Mouse (Mus musculus) lung, adult 2 months (tissue): ENCODE measurements around the gene Xxylt1. TPM values are rescaled to one million over a fixed set of nuclear protein-coding genes. Genes with fewer than 3 reads are reported as not detected.
A peak's percentile ranks its signal among the peaks of the same experiment; 100 is the strongest.

Experiments
- DNase-seq: peaks from one replicate; pipeline ENCODE4 v3.0.0; 2022
- H3K4me1 ChIP-seq: fragments of 200-500 bp; 2 replicates; pipeline ENCODE4 v1.6.1; 2011; ENCODE audit warnings: low read length; ENCODE audit not compliant: control insufficient read depth, insufficient read depth
- H3K4me3 ChIP-seq: fragments of 200-500 bp; replicated peaks from 2 replicates; pipeline ENCODE3; 2011; ENCODE audit warnings: low read depth, mild to moderate bottlenecking, control low read depth, low read length; ENCODE audit errors: extremely low read depth
- CTCF ChIP-seq: fragments of 200-500 bp; IDR thresholded peaks from 2 replicates; pipeline ENCODE4 v1.5.1; 2011; ENCODE audit warnings: mild to moderate bottlenecking, low read length, control low read depth; ENCODE audit not compliant: insufficient read depth
- POLR2A ChIP-seq: fragments of 200-500 bp; IDR thresholded peaks from 2 replicates; pipeline ENCODE4 v1.6.1; 2011; ENCODE audit warnings: low read depth, mild to moderate bottlenecking, control low read depth, low read length, borderline replicate concordance; ENCODE audit errors: extremely low read depth
- WGBS: fragments of 180-500 bp; shearing (Covaris S2); methylation state at CpG from one replicate; pipeline ENCODE4 v1.1.7; 2018; 5-methylcytosine and 5-hydroxymethylcytosine counted together
- polyA plus RNA-seq: library from polyadenylated mRNA; depleted of rRNA; stranded (reverse); fragments of >200 nt; gene quantifications from 2 replicates; pipeline ENCODE4 v1.2.3, GENCODE M21; 2012

The Xxylt1 gene
- polyA plus RNA-seq, 1 experiment, result 21.9 TPM

DNA sequence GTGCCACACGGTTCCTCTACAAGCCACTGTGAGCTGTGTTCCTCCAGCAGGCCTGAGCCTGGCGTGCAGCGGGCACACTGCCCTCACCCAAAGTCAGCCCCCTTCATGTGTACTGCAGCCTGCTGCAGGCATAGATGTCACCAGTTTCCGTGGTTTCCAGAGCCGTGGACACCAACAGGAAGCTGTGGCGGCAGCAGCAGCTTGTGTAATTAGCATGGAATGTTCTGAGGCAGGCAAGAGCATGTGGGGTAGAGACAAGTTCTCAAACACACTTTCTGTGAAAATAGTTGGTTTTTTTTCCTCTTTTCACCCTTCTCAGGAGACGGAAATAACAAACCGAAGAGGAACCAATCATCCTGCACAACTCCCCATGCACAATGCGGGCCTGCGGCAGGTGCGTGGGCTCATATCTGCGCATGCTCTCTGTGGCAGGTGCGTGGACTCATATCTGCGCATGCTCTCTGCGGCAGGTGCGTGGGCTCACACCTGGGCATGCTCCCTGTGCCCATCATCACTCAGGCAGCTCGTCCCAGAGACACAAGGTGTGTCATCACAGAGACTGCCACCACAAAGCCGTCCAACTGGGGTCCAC is 109.2 kb downstream of the Xxylt1 start:
- DNase-seq, result no peak
- TF ChIP-seq POLR2A (no peak), CTCF (no peak)
- 59% methylated on average over 18 of the region's 18 CpGs for WGBS
- no peak overlapping the region for H3K4me3 ChIP-seq
- H3K4me1 ChIP-seq, result peaks cover 25% of the 10 kb centered on the region

DNA sequence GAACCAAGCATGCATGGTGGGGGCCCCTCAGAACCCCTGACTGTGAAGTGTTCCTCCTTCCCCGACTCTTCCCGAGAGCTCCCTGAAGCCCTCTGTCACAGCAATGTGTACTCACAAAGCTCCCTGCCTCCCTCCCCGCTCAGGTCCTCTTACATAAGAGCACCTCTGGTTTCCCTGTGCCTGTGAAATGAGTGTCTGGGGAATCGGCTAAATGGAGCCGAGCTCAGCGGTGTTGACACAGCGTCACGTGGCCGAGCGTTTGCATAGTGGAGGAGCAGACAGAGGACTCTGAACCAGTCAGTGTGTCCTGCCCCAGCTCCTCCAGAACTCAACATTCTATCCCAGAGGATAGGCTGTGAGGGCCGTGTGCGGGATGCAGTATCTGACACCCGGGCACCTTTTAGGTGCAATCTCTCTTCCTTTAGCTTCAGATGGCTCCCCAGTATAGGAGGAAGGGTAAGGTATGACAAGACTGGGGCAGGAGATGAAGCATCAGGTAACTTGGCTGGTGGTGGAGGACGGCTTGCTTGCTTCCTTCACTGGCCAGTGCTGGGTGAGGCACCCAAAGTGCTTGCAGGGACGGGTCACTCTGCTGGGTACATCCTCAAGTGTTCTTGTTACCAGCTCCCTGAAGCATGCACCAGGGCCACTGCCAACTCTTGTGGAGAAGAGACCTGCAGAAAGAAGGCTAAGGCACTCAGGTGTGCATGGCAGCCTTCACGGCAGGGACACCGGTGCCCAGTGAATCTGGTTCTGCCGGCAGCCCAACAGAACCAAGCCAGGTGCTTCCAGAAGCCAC is 111.8 kb downstream of the Xxylt1 start:
- H3K4me1 ChIP-seq, result peaks cover 25% of the 10 kb centered on the region
- 75% methylated on average over 18 of the region's 18 CpGs for WGBS
- peak; percentile 59 for DNase-seq
- H3K4me3 ChIP-seq, result no peak overlapping the region
- TF ChIP-seq CTCF (no peak), POLR2A (peak; percentile 33; the same call in 1 of the 2 replicates)

GRCm38 (mm10) chr16:30968402-30969151 is 112.7 kb downstream of the Xxylt1 start:
- Histone ChIP-seq H3K4me3 (no peak overlapping the region), H3K4me1 (peaks cover 24% of the 10 kb centered on the region)
- no peak for TF ChIP-seq POLR2A
- TF ChIP-seq CTCF, result no peak
- no peak for DNase-seq
- WGBS, result 76% methylated on average over 7 of the region's 7 CpGs

GRCm38 (mm10) chr16:30966684-30967083 is 114.5 kb downstream of the Xxylt1 start:
- no peak for TF ChIP-seq POLR2A
- no peak for TF ChIP-seq CTCF
- H3K4me1 ChIP-seq, result peaks cover 11% of the 10 kb centered on the region
- no peak overlapping the region for H3K4me3 ChIP-seq
- 42% methylated on average over 5 of the region's 5 CpGs for WGBS
- DNase-seq, result no peak

DNA sequence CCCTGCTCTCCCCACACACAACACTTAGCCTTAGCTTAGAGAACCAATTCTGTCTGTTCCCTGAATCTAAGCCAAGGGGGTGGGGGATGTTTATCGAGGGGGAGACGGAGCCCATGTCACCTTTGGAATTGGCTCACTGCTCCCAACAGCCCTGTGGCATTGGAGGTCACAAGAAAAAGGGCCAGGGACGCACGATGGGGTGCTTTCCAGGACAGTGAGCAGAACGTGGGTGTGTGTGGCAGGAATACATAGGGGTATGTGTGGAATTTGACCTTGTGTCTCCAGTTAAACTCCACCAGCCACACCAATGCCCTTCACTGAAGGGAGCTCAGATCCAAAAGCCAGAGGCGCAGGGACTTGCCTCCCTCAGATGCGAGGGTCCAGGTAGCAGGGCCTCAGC is 116.3 kb downstream of the Xxylt1 start:
- Histone ChIP-seq H3K4me3 (no peak overlapping the region), H3K4me1 (peaks cover 11% of the 10 kb centered on the region)
- no peak for DNase-seq
- no peak for TF ChIP-seq POLR2A
- no peak for TF ChIP-seq CTCF
- WGBS, result 58% methylated on average over 7 of the region's 7 CpGs

DNA sequence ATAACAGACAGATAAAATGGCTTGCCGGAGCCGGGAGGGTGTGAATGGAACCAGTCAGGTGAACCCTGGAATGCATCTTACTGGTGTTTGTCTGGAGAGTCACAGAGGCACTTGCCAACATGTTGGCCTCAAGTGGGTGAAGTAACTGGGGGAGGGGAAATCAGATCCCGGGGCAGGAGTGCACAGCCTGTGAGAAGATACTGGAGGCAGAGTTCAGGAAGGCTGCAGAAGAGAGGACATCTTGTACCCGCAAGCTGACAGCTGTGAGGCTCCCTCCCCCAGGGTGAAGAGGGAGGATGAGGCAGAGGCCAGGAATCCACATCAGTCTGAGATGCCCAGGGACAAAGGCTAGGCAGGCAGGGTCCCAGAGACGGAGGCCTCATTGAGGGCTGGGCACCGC is 116.8 kb downstream of the Xxylt1 start:
- DNase-seq, result no peak

DNA sequence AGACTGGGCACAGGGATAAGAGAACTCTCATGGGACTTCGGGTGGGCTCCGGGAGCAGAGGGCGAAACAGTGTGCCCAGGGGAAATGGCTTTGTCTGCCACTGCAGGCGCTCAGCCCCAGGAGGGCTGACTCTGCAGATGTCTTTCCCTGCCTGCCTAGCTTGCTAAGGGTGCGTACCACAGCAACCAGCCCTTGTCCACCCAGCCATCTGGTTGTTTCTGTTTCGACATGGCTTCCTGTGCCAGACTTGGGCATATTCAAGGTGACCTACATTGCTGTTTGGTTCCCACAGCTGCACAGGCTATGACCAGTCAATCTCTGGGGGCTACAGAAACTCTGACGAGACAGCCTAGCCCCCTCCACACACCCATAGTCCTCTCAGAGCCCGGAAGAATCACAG is 118.7 kb downstream of the Xxylt1 start:
- H3K4me1 ChIP-seq, result no peaks in the 10 kb centered on the region; the same call in none of the 2 replicates
- DNase-seq, result no peak
- WGBS, result 89% methylated on average over 8 of the region's 8 CpGs
- no peak for TF ChIP-seq POLR2A
- TF ChIP-seq CTCF, result no peak
- no peak overlapping the region for H3K4me3 ChIP-seq

More for the DNA sequence above, 116.8 kb downstream of the Xxylt1 start:
- Histone ChIP-seq H3K4me1 (peaks cover 6% of the 10 kb centered on the region), H3K4me3 (no peak overlapping the region)
- TF ChIP-seq CTCF (no peak), POLR2A (no peak)
- 67% methylated on average over 6 of the region's 6 CpGs for WGBS

GRCm38 (mm10) chr16:30961176-30961575 is 120.1 kb downstream of the Xxylt1 start:
- TF ChIP-seq POLR2A (no peak), CTCF (no peak)
- H3K4me3 ChIP-seq, result no peak overlapping the region
- DNase-seq, result no peak
- WGBS, result 91% methylated on average over 8 of the region's 8 CpGs
- H3K4me1 ChIP-seq, result no peaks in the 10 kb centered on the region; the same call in none of the 2 replicates

- H3K4me1 ChIP-seq, result no peaks in the 10 kb centered on the region; the same call in none of the 2 replicates
- TF ChIP-seq POLR2A (no peak), CTCF (no peak)
- WGBS, result 94% methylated on average over 4 of the region's 4 CpGs
- DNase-seq, result no peak
- no peak overlapping the region for H3K4me3 ChIP-seq
Observed at GRCm38 (mm10) chr16:30960266-30960665, 121.0 kb downstream of the Xxylt1 start.
